Mouse (Mus musculus) cerebellum, adult 11 months (tissue): ENCODE results near the gene Ino80e.

Experiments
- DNase-seq: peaks from one replicate; pipeline ENCODE4 v3.0.0; 2022

Ino80e gene

DNA sequence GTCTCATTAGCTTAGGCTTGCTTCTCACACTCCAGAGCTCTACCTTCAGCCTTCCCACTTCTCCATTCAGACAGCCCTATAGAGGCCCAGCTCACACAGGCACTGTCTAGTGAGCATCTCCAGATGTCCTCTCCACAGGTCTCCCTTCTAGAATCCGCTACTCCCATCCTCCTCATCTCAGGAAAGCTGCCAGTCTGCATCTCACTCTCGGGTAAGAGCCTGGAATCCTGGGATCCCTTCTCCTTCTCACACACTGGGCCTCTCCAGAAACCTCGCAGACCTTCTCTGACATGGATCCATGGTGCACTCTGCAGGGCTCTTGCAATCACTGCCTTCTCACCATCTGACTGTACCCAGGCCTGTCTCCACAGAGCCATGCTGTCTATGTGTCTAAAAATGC, 6.5 kb downstream of the Ino80e start:
- no peak for DNase-seq

DNA sequence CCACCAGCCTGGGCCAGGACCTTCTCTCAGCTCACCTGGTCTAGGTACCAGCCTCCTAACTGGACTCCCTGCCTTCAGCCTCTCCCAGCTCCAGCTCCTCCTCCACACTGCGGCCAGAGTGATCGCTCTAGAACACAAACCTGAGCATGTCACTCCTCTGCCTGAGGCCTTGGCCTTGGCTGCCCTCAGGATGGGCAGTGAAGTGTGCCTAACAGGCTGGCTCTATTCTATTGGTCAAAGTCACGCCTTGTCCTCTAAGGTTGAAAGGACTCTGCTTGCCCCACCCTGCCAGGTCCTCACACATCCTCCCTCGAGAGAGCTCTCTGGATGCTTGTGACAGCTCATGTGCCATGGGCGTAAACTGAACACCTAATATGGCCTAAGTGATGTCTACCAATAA, 8.7 kb downstream of the Ino80e start:
- no peak for DNase-seq

DNA sequence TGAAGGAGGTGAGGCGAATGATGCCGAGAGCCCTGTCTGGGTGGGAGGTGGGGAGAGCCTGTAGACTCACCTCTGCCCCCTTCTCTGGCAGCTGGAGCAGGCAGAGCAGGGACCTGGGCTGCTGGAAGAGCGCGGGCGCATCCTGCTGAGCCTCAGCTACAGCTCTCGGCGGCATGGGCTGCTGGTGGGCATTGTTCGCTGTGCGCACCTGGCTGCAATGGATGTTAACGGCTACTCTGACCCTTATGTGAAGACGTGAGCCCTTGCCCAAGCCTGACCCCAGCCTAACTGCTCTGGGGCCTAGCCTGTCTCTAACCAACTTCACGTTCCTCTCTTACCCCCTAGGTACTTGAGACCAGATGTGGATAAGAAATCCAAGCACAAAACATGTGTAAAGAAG, 11.0 kb downstream of the Ino80e start:
- no peak for DNase-seq

DNA sequence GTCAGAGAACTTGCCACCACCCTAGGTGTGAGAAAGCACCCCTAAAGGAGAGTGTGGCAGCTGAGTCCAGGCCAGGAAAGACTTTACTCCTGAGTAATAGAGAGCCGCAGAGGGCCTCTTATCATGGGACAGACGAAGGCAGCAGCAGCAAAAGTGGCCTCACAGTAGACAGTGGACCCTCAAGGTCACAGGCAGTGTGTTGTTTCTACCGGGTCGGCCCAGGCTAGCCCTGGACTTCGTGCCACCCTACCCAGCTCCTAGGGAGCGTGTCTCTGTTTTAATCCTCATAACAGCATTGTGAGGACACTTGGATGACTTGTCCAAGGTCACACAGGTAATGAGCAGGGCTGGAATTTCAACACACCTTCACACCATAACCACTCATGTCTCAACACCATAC, 12.0 kb downstream of the Ino80e start:
- no peak for DNase-seq

DNA sequence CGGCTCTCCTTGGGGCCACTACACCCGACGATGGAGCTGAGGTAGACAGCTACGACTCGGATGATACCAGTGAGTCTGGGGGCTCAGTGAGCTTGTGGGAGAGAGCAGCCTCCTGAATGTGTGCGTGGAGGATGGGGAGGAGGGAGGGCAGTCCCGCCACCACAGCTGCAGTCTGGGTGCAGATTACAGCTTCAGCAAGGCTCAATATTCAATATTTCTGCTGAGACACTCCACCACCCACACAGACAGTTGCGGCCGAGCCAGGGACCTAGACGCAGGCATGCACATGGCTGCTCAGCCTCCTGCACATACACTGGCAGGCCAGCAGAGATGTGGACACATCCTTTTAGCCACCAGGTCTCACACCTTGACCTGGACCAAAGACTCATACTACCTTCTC, 13.4 kb downstream of the Ino80e start:
- DNase-seq: no peak

DNA sequence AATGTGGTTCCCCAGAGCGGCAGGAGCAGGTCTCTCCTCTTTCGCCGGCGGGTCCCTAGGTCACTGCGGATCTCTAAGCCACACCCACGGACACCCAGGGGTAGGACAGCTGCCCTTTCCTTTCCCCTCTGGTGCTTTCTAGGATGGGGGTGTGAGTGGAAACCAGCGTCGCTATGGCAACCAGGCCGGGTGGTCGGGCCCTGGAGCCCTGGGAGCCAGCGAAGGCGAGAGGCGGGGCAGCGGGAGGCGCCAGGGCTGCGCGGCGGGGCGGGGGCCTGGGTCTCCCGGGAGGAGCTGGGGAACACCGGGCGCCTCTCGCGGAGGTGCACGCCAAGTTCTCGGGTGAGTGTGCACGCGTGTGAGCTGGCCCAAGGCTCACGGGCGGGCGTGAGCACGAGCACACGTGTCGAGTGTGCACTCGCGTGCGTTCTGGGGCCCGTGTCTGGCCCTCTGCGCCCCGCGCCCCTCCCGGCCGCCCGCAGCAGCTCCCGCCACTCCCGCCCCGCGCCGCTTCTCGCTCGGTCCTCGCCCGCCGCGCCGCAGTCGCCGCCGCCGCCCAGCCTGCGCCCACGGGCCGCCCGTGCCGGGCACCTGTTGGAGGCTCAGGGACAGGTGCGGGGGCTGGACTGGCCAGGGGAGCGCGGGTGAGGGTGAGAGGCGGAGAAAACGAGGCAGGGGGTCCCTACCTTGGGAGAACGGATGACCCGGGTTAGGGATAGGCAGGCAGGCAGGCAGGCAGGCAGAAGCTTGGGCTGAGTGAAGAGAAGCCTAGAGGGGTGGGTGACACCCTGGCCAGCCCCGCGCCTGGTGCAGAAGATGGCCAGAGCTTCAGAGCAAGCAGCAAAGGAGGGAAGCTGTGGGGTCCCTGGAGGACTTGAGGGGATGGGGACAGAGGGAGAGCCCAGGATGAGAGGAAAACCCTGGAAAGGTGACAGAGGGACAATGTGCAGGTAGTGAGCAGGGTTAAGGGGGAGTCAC, 14.5 kb downstream of the Ino80e start:
- no peak for DNase-seq

DNA sequence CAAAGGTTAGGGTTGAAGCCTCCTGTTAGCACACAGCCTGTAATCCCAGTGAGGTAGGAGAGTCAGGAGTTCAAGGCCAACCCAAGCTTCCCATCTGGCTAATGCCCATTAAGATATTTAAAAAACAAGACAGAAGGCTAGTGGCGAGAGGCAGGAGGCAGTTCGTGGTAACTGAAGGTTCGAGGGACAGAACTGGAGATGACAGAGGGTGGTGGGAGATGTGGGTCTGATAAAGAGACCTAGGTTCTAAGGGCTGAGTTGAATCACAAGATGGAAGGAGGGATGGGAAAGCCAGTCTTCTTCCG, 15.1 kb downstream of the Ino80e start, which contains the start of gene Doc2a:
Gene Doc2a, plus strand, starts transcription at position 301 of the 305 bp plus-strand sequence.
- no peak for DNase-seq

DNA sequence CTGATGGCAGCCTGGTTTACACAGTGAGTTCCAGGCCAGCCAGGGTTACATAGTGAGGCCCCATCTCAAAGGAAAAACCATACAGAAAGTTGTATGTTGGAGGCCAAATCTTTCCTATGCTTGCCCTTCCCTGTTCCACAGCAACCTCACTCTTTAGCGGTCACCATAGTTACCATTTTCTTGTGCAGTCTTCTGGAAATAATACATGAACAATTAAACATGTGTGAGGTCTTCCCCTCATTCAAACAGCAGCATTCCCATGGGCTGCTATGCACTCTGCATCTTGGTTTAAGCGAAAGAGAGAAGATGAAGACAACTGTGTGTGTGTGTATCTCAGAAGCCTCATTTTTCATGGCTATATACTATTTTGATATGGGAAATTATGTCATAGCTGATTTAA, 16.7 kb downstream of the Ino80e start:
- DNase-seq: no peak

DNA sequence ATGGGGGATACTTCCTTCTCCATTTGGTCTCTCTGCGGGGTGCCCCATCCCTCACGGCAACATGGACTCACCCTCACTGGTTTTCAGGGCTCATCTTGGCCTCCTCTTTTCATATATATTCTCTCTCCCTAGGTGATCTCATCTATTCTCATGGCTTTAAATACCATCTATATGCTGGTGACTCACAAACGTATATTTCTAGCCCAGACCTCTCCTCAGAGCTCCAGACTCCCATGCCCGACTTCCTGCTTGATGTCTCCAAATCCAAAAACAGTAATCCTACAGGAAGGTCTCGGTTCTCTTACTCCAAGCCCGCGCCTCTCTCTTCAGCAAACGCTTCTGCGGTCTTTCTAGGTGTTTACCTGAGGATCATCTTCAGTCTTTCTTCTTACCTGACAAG, 18.9 kb downstream of the Ino80e start:
- no peak for DNase-seq

DNA sequence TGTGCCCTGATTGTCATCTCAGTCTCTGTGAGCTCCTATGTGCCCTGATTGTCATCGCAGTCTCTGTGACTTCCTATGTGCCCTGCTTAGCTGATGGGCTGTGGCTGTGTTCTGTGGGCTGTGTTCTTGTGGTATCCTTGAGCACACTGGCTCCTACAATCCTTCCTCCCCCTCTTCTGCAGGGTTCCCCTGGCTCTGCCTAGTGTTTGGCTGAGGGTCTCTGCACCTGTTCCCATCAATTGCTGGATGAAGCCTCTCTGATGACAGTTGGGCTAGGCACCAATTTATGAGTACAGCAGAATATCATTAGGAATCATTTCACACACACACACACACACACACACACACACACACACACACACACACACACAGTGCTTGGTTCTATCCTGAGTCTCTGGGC, 28.9 kb downstream of the Ino80e start:
- no peak for DNase-seq

DNA sequence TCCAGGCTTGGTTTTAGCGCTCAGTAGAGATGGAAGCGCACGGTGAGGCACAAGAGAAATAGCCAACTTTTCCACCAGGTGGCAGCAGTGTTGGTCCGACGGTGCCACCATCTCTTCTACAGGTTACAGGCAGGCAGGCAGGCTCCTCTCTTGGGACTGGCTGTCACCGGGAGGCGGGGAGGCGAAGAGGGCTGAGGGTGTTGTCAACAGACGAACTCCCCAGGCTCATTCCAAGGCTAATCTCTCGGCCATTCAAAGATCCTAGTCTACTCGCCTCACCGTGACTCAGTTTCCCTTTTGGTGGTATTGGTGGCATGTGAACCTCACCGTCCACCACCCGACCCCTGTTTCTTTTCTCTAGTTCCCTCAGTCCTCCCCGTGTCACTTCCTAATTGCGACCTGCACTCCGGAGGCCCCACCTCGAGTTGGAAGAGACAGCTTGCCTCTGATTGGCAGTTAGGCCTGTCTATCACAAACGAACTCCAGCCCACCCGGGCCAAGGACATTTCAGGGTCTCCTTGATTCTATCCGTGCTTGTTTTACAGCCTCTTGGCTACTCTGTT, 30.1 kb downstream of the Ino80e start:
- peak; percentile 81 for DNase-seq

DNA sequence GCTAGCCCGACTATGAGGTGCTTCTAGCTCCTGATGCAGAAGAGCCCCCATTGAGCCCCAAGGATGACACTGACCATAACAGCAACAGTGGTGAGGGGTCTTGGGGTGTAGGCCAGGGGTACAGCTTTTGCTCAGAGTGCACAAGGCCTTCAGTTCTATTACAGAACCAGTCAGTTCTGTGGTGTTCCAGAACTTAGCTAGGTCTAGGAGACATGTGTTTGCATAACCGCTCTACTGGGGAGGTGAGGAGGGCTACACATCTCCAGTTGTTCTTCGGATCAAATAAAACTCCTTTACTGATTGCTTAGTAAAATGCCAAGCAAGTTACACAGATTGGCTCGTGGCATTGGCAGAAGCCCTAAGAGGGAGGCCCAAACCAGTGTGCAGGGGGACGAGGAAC, 30.6 kb downstream of the Ino80e start, which contains the start of gene 4930451I11Rik:
Gene 4930451I11Rik, minus strand, starts transcription at position 101 of the 400 bp plus-strand sequence.
- DNase-seq: no peak

DNA sequence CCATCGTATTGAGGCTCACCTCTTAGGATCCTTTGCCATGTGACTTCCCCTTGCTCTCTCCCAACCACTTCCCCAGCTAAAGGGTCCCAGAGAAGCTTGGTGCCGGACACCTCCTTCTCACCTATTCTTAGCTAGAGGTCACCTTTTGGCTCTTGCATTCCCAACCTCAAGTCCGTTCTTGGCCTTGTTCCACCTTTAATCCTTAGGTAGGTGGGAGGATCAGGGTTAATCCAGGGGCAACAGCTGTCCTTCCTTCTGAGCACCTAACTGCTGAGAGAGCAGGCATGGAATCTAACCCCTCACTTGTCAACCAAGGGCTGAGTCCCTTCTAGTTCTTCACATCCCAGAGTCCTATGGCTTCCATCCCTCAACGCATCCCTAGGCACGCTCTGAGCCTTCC, 36.2 kb downstream of the Ino80e start:
- no peak for DNase-seq

DNA sequence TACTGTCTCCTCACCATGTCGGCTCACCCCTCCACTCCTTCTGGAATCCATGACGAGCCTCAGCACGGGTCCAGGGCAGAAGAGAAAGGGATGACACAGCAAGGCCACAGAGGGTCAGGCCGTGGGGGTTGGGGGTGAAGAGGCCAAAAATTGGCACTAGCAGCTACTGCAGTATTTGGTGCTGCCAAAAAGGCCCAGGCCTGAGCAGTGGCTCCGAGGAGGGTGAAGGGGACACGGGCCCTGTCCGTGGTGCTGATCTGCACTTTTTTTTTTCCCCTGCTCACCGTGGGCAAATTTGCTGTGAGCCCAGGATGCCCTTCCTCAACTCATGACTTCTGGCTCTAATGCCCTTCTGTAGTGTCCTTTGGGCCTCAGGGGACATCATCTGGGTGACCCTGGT, 36.8 kb downstream of the Ino80e start:
- no peak for DNase-seq

DNA sequence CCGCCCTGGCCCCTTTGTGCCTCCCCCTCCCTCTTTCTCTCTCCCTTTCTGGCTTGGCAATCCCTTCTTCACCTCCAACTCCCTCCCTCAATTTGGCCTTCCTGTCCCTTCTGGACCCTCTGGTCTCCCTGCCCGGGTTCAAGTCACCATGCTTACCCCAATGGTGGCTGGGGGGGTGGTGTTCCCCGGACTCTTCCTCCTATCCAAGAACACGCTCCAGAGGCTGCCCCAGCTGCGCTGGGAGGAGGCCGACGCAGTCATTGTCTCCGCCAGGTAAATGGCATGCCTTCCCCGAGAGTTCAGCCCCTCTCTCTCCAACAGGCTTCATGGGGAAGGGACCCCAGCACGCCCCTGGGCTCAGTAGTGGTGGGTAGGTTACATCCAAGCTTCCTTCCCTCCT, 38.2 kb downstream of the Ino80e start:
- no peak for DNase-seq

DNA sequence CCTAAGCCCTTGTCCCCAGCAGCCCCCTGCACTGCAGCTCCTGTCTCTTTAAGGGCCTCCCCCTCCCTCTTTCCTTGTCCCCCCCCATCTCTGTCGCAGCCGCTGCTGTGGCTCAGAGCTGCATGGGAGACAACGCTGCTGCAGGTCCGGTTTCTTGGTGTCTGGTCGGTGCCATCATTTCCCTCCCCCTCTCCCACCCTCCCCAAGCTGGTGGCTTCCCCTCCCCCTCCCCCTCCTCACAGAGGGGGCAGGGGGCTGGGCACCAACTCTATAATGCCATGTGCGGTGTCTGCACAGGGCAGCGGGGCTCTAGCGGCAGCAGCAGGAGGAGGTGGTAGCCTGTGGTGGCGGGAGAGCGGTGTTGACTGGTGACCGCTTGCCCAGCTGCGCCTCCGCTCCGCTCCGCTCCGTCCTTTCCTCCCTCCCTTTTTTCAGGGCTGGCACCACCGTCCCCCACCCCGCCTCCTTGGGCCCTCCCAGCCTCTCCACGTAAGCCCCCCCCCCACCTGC, 38.9 kb downstream of the Ino80e start:
- DNase-seq: peak; percentile 64

DNA sequence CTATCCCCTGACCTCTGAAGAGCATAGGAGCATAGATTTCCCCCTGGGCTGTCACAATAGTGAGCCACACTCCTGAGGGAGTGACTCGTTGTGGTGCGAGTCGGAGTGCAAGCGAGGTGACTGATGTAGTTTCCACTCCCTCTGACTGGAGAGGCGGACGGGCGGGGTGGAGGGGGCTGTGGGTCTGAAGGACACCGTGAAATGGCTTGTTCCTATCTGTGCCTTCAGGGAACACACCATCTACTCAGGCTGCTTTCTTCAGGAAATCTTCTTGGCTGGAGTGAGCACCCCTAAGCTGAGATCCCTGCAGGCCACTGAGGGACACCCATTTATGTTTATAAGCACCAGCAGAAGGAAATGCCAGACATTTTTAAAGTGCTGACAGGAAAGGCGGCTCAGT, 39.4 kb downstream of the Ino80e start:
- no peak for DNase-seq

DNA sequence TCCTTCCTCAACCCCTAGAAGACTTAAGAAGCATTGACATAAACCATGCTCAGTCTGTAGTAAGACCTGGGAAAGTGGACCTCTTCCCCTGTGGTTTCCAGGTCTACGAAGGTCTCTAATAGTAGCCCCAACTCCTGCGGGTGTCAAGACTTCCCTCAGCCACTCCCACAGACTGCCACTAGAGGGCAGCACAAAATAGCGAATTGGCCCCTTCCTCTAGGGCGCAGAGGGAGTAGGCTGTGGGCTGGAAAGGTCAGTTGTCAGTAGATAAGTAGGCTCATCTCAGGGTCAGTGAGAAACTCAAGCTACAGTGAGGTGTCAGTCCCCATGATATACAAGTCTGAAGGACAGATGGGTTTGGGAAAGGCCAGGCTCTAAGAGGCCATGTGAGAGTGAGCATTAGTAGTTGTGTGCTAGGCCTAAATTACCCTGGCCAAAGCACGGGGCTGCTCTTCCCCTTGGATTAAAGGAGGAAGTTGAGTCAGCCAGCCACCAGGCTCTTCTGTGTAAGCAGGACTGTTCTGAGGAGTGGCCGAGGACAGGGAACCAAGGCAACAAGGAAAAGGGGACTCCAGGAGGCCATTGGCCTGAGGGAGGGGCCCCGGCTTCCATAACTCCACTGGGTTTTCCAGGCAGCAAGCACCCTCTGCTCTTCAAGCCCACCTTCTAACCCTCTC, 40.2 kb downstream of the Ino80e start:
- peak; percentile 86 for DNase-seq

DNA sequence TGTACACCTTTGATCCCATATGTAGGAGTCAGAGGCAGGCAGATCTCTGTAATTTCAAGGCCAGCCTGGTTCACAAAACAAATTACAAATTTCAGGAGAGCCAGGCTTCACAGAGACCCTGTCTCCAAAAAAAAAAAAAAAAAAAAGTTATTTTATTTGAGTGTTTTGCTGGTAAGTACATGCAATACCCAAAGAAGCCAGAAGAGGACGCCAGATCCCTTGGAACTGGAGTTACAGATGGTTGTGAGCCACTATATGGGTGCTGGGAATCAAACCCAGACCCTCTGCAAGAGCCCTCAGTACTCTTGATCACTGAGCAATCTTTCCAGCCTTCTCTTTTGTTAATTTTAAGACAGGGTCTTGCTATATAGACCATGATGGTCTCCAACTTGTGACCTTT, 43.4 kb downstream of the Ino80e start:
- DNase-seq: no peak

DNA sequence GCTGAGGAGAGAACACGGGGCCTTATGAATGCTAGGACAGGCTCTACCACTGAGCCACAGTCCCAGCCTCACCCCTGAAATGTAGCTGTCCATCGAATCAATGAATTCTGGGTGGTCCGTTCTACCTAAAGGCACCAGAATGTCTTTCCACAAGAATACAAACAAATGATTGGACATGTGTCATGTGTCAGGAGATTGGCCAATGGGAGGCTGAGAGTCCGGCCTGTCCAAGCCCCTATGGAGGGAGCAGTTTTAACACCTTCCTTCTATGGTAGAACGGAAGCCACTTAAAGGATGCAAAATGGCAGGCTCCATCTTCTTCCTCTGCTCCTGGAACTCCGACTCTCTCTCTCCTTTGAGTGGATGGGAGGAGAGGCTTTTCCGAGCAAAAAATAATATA, 44.6 kb downstream of the Ino80e start:
- no peak for DNase-seq

DNA sequence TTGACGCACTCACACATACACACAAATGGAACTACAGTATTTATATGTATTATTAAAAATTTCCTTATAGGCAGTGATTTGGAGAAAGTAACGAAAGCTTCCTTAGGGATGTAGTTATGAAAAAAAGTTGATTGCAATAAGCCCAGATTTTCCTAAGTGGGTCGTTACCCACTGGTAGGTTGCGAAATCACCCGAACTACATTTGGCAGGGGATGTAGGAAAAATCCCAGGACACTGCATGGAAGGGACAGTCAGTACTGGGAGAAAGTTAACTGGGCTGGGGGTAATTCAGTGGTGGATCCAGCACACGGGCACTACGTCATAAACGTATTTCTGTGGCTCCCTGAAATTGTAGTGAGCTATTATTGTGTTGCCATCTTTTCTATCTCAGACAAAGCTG, 45.7 kb downstream of the Ino80e start:
- no peak for DNase-seq

DNA sequence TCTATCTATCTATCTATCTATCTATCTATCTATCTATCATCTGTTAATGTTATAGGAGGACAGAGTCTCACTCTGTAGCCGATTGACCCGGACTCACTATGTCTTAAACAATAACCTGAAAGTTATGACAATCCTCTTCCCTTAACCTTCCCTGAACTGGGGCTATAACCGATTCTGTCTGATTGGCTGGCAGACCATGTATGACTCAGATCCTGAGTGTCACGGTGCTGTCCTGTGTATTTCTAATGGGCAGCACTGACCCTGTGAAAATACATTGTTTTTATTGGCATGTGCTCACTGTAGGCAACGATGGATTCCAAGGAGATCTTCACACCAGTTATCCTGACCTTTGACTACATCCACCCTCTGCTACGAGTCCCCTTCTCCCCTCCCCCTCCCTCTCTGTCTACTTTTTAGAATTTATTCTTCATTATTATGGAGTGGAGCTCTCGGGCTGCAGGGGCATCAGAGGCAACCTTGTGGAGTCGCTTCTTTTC, 46.4 kb downstream of the Ino80e start:
- DNase-seq: no peak

DNA sequence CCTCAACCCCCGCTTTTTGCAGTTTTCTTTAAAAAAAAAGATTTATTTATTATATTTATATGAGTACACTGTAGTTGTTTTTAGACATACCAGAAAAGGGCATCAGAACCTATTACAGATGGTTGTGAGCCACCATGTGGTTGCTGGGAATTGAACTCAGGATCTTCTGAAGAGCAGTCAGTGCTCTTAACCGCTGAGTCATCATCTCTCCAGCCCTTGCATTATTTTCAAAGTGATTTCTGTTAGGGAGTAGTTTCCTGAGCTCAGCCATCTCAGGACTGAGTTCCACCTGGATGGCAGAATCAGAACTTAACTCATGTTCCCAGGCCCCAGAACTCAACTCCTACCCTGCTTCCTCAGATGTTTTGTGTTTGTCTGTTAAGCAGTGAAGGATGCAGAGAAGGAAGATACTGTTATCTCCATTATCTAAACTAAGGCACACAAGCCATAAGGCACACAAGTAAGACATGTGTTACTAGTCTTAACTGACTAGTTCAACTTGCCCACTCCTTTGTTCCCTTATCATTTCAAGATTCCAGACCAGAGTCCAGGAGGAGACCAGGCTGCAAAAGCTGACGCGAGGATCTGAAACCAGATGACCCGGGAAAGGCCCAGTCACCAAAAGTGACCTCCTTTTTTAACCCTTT, 52.3 kb downstream of the Ino80e start:
- no peak for DNase-seq
